Mouse (Mus musculus) forebrain, embryonic 13.5 days (tissue): ENCODE measurements around the gene Ccdc141. TPM values are rescaled to one million over a fixed set of nuclear protein-coding genes. Genes with fewer than 3 reads are reported as not detected.

Experiments used
- ATAC-seq: fragments of 200-750 bp; cut with Nextera tagmentation; 2 replicates; pipeline ENCODE4 v1.8.0; 2017
- H3K27ac ChIP-seq: fragments of 300-500 bp; sonication (generic); 2 replicates; pipeline ENCODE4 v1.5.1; 2015; ENCODE audit warnings: inconsistent platforms, mild to moderate bottlenecking, moderate library complexity
- H3K27me3 ChIP-seq: fragments of 300-500 bp; sonication (generic); 2 replicates; pipeline ENCODE4 v1.6.1; 2015; ENCODE audit warnings: mild to moderate bottlenecking, inconsistent platforms
- H3K36me3 ChIP-seq: fragments of 300-500 bp; sonication (generic); 2 replicates; pipeline ENCODE4 v1.6.1; 2015; ENCODE audit warnings: mild to moderate bottlenecking, inconsistent platforms; ENCODE audit not compliant: poor library complexity, severe bottlenecking
- H3K4me1 ChIP-seq: fragments of 300-500 bp; sonication (generic); 2 replicates; pipeline ENCODE4 v1.6.1; 2015; ENCODE audit warnings: inconsistent platforms
- H3K4me2 ChIP-seq: fragments of 300-500 bp; sonication (generic); 2 replicates; pipeline ENCODE4 v1.6.1; 2015; ENCODE audit warnings: inconsistent platforms, mild to moderate bottlenecking, moderate library complexity
- H3K4me3 ChIP-seq: fragments of 300-500 bp; sonication (generic); 2 replicates; pipeline ENCODE4 v1.5.1; 2015; ENCODE audit warnings: mild to moderate bottlenecking, inconsistent platforms
- H3K9ac ChIP-seq: fragments of 300-500 bp; sonication (generic); 2 replicates; pipeline ENCODE4 v1.6.1; 2015; ENCODE audit warnings: mild to moderate bottlenecking, inconsistent platforms
- H3K9me3 ChIP-seq: fragments of 300-500 bp; sonication (generic); replicated peaks from 2 replicates; pipeline ENCODE4 v1.6.1; 2016; ENCODE audit warnings: inconsistent platforms
- WGBS: fragments of 180-500 bp; shearing (Covaris S2); methylation state at CpG from one replicate; pipeline ENCODE4 v1.1.7; 2015; 5-methylcytosine and 5-hydroxymethylcytosine counted together
- polyA plus RNA-seq: library from polyadenylated mRNA; unstranded; fragments of >200 nt; fragmentation: Nextera tagmentation; extraction: Ambion mirVana; gene quantifications from 2 replicates; pipeline ENCODE4 v1.2.1, GENCODE M21; 2015

Ccdc141 gene
- polyA plus RNA-seq, 1 experiment from 2014 or later, result 3.6 TPM

GRCm38 (mm10) chr2:77189671-77190070, 19.2 kb upstream of the Ccdc141 start:
- H3K4me1 ChIP-seq, result no peaks in the 10 kb centered on the region
- H3K27ac ChIP-seq, result no peak overlapping the region
- H3K4me3 ChIP-seq, result no peak overlapping the region
- H3K27me3 ChIP-seq, result no peaks in the 10 kb centered on the region
- H3K9ac ChIP-seq, result no peak overlapping the region
- H3K4me2 ChIP-seq, result no peak overlapping the region
- peaks cover 71% of the 10 kb centered on the region for H3K36me3 ChIP-seq
- no peak for ATAC-seq
- H3K9me3 ChIP-seq, result no peaks in the 10 kb centered on the region
- 96% methylated on average over 7 of the region's 7 CpGs for WGBS

GRCm38 (mm10) chr2:77187501-77187900, 17.1 kb upstream of the Ccdc141 start:
- peaks cover 71% of the 10 kb centered on the region for H3K36me3 ChIP-seq
- H3K27me3 ChIP-seq, result no peaks in the 10 kb centered on the region
- no peak overlapping the region for H3K9ac ChIP-seq
- no peak overlapping the region for H3K4me2 ChIP-seq
- WGBS, result 93% methylated on average over 3 of the region's 3 CpGs
- ATAC-seq, result no peak
- no peak overlapping the region for H3K27ac ChIP-seq
- H3K9me3 ChIP-seq, result no peaks in the 10 kb centered on the region
- H3K4me1 ChIP-seq, result no peaks in the 10 kb centered on the region
- no peak overlapping the region for H3K4me3 ChIP-seq

- no peak overlapping the region for H3K4me3 ChIP-seq
- H3K36me3 ChIP-seq, result peaks cover 65% of the 10 kb centered on the region
- no peak for ATAC-seq
- no peak overlapping the region for H3K4me2 ChIP-seq
- no peaks in the 10 kb centered on the region for H3K27me3 ChIP-seq
- no peaks in the 10 kb centered on the region for H3K9me3 ChIP-seq
- no peak overlapping the region for H3K27ac ChIP-seq
- H3K4me1 ChIP-seq, result no peaks in the 10 kb centered on the region
- no peak overlapping the region for H3K9ac ChIP-seq
- 36% methylated on average over 8 of the region's 8 CpGs for WGBS
Measured at GRCm38 (mm10) chr2:77186912-77187311, 16.5 kb upstream of the Ccdc141 start.

- Histone ChIP-seq H3K9me3 (no peaks in the 10 kb centered on the region), H3K27me3 (no peaks in the 10 kb centered on the region), H3K4me1 (no peaks in the 10 kb centered on the region), H3K4me3 (no peak overlapping the region), H3K27ac (no peak overlapping the region), H3K9ac (no peak overlapping the region), H3K4me2 (no peak overlapping the region), H3K36me3 (peaks cover 43% of the 10 kb centered on the region)
- WGBS, result 50% methylated on average over 8 of the region's 8 CpGs
- ATAC-seq, result peak; percentile 56
Measured at GRCm38 (mm10) chr2:77184049-77184571, 13.7 kb upstream of the Ccdc141 start.

GRCm38 (mm10) chr2:77183646-77184045, 13.2 kb upstream of the Ccdc141 start:
- Histone ChIP-seq H3K9me3 (no peaks in the 10 kb centered on the region), H3K4me1 (no peaks in the 10 kb centered on the region), H3K27ac (no peak overlapping the region), H3K4me2 (no peak overlapping the region), H3K4me3 (no peak overlapping the region), H3K27me3 (no peaks in the 10 kb centered on the region), H3K9ac (no peak overlapping the region), H3K36me3 (peaks cover 43% of the 10 kb centered on the region)
- 95% methylated on average over 2 of the region's 2 CpGs for WGBS
- ATAC-seq, result no peak

GRCm38 (mm10) chr2:77182996-77183380, 12.6 kb upstream of the Ccdc141 start:
- H3K4me2 ChIP-seq, result no peak overlapping the region
- H3K27ac ChIP-seq, result no peak overlapping the region
- no peaks in the 10 kb centered on the region for H3K27me3 ChIP-seq
- no peak overlapping the region for H3K4me3 ChIP-seq
- no peak overlapping the region for H3K9ac ChIP-seq
- no peaks in the 10 kb centered on the region for H3K4me1 ChIP-seq
- H3K36me3 ChIP-seq, result peaks cover 37% of the 10 kb centered on the region
- no peak for ATAC-seq
- 83% methylated on average over 6 of the region's 6 CpGs for WGBS
- H3K9me3 ChIP-seq, result no peaks in the 10 kb centered on the region

GRCm38 (mm10) chr2:77182271-77182995, 12.0 kb upstream of the Ccdc141 start:
- ATAC-seq, result no peak
- no peak overlapping the region for H3K9ac ChIP-seq
- H3K4me1 ChIP-seq, result peaks cover 3% of the 10 kb centered on the region; the same call in 1 of the 2 replicates
- no peak overlapping the region for H3K27ac ChIP-seq
- H3K4me3 ChIP-seq, result no peak overlapping the region
- H3K4me2 ChIP-seq, result no peak overlapping the region
- no peaks in the 10 kb centered on the region for H3K9me3 ChIP-seq
- H3K36me3 ChIP-seq, result peaks cover 31% of the 10 kb centered on the region
- 86% methylated on average over 4 of the region's 4 CpGs for WGBS
- H3K27me3 ChIP-seq, result no peaks in the 10 kb centered on the region

- H3K4me2 ChIP-seq, result no peak overlapping the region
- H3K4me3 ChIP-seq, result no peak overlapping the region
- peaks cover 17% of the 10 kb centered on the region for H3K4me1 ChIP-seq
- H3K9ac ChIP-seq, result no peak overlapping the region
- no peaks in the 10 kb centered on the region for H3K27me3 ChIP-seq
- no peak for ATAC-seq
- no peaks in the 10 kb centered on the region for H3K36me3 ChIP-seq
- H3K9me3 ChIP-seq, result no peaks in the 10 kb centered on the region
- H3K27ac ChIP-seq, result no peak overlapping the region
- 76% methylated on average over 2 of the region's 2 CpGs for WGBS
Measured at GRCm38 (mm10) chr2:77177472-77177871, 7.0 kb upstream of the Ccdc141 start.

- no peak overlapping the region for H3K4me3 ChIP-seq
- no peak overlapping the region for H3K4me2 ChIP-seq
- no peaks in the 10 kb centered on the region for H3K36me3 ChIP-seq
- H3K9me3 ChIP-seq, result no peaks in the 10 kb centered on the region
- peaks cover 27% of the 10 kb centered on the region for H3K4me1 ChIP-seq
- ATAC-seq, result no peak
- H3K27ac ChIP-seq, result no peak overlapping the region
- no peak overlapping the region for H3K9ac ChIP-seq
- H3K27me3 ChIP-seq, result no peaks in the 10 kb centered on the region
- WGBS, result 68% methylated on average over 10 of the region's 10 CpGs
Measured at GRCm38 (mm10) chr2:77176413-77176812, 6.0 kb upstream of the Ccdc141 start.

GRCm38 (mm10) chr2:77175411-77175810, 5.0 kb upstream of the Ccdc141 start:
- H3K4me2 ChIP-seq, result no peak overlapping the region
- 78% methylated on average over 7 of the region's 7 CpGs for WGBS
- no peak overlapping the region for H3K4me3 ChIP-seq
- H3K9ac ChIP-seq, result no peak overlapping the region
- no peak overlapping the region for H3K27ac ChIP-seq
- no peak for ATAC-seq
- H3K9me3 ChIP-seq, result no peaks in the 10 kb centered on the region
- H3K36me3 ChIP-seq, result no peaks in the 10 kb centered on the region
- no peaks in the 10 kb centered on the region for H3K27me3 ChIP-seq
- H3K4me1 ChIP-seq, result peaks cover 36% of the 10 kb centered on the region

GRCm38 (mm10) chr2:77174313-77174712, 3.9 kb upstream of the Ccdc141 start:
- 62% methylated on average over 2 of the region's 2 CpGs for WGBS
- no peaks in the 10 kb centered on the region for H3K36me3 ChIP-seq
- no peaks in the 10 kb centered on the region for H3K9me3 ChIP-seq
- no peak for ATAC-seq
- no peak overlapping the region for H3K9ac ChIP-seq
- no peak overlapping the region for H3K27ac ChIP-seq
- H3K4me2 ChIP-seq, result no peak overlapping the region
- H3K4me1 ChIP-seq, result peaks cover 44% of the 10 kb centered on the region
- H3K27me3 ChIP-seq, result no peaks in the 10 kb centered on the region
- no peak overlapping the region for H3K4me3 ChIP-seq

GRCm38 (mm10) chr2:77173821-77174220, 3.4 kb upstream of the Ccdc141 start:
- 93% methylated on average over 6 of the region's 6 CpGs for WGBS
- ATAC-seq, result no peak
- no peaks in the 10 kb centered on the region for H3K36me3 ChIP-seq
- no peak overlapping the region for H3K4me3 ChIP-seq
- peaks cover 44% of the 10 kb centered on the region for H3K4me1 ChIP-seq
- H3K4me2 ChIP-seq, result no peak overlapping the region
- no peaks in the 10 kb centered on the region for H3K27me3 ChIP-seq
- no peaks in the 10 kb centered on the region for H3K9me3 ChIP-seq
- H3K27ac ChIP-seq, result no peak overlapping the region
- no peak overlapping the region for H3K9ac ChIP-seq

- H3K36me3 ChIP-seq, result no peaks in the 10 kb centered on the region
- H3K4me2 ChIP-seq, result no peak overlapping the region
- H3K4me1 ChIP-seq, result peaks cover 44% of the 10 kb centered on the region
- no peak overlapping the region for H3K4me3 ChIP-seq
- ATAC-seq, result no peak
- H3K27me3 ChIP-seq, result no peaks in the 10 kb centered on the region
- H3K9me3 ChIP-seq, result no peaks in the 10 kb centered on the region
- no peak overlapping the region for H3K9ac ChIP-seq
- 55% methylated on average over 6 of the region's 6 CpGs for WGBS
- H3K27ac ChIP-seq, result no peak overlapping the region
Measured at GRCm38 (mm10) chr2:77173366-77173765, 2.9 kb upstream of the Ccdc141 start.
